Mouse (Mus musculus): ENCODE measurements around the gene Fto.

Fto gene

DNA sequence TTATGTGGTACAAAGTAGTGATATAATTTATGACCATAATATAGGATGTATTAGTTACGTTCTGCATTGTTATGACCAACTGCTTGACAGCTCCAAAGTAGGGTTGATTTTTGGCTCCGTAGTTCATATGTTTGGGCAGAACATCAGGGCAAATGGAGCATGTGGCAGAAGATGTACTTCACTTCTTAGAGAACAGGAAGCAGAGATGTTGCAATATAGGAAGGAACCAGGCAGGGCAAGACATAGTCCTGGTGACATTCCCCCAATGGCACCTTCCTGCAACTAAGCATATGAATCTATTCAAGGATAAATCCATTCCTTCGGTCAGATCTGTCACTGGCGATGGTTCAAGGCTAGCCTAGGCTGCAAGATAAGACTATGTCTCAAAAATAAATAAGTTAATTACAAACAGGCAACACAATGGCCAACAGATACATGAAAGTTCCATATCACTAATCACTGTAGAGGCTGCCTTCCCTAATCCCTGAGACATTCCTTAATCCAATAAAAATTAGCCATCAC, 44.2 kb downstream of the Fto start:
- no peak for DNase-seq (ENCODE audit: extremely low spot score, low spot score)

DNA sequence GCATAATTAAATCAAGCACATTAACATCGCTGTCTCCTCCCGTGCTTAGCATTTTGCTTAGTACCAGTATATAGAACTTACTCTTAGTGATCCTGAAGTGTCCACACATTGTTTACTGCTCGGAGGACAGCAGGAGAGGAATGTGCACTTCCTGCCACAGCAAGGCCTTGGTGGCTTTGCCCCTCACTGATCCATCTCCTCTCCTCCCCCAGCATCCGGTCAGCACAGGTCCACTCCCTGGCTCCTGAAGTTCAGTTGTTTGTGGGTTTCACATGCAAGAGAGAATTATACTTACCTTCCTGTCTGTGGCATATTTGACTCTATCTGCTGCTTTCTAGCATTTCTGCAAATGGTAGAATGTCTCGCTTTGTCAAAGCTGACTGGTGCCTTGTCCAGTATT, 44.7 kb downstream of the Fto start:
- no peak for DNase-seq (ENCODE audit: extremely low spot score, low spot score)

DNA sequence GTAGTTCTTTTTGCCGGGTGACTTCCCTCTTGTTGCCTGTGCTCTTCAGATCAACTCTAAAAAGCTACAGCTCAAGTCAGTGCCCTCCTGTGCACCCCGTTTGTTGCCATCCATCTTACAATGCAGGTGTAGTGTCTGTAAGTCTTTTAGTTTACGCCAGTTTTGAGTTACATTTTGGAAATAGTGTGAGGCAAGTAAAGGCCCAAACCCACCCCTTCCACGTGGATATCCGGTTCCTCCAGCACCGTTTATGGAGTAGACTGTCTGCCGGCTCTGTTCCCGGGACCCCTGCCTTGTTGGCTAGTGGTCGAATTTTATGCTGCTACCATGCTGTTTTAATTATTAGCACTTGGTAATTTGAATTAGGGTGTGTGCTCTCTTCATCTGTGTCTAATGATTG, 46.2 kb downstream of the Fto start:
- no peak for DNase-seq (ENCODE audit: extremely low spot score, low spot score)

DNA sequence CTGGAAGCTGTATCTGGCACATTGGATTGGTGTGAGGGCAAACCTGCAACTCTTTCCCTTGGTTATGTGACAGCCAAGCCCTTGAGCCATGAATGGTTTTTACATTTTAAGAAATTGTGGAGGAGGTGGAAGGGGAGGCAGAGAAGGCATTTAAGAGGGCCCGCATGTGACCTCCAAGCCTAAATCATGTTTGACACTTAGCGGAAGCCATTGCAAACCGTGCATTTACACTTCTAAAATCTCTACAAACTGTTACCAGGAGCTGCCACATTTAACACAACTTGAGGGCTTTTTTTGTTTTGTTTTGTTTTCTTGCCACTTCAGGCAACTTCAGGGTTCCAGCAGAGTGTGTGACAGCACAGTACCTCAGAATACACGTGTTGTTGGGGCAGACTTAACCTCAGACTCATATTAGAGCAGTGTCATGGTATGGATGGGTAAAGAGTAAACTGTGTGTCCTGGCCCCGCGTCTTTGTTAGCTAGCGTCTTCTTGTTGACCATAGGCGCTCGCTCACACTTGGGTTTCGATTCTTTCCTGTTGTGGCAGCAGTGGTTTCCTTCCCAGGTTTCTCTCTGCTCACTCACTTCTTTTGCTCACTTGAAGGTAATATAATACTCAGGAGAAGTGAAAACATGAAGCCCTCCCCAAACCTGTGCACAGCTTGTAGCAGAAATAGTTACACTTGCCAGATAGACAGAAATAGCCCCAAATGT, 47.5 kb downstream of the Fto start:
- no peak for DNase-seq (ENCODE audit: extremely low spot score, low spot score)

DNA sequence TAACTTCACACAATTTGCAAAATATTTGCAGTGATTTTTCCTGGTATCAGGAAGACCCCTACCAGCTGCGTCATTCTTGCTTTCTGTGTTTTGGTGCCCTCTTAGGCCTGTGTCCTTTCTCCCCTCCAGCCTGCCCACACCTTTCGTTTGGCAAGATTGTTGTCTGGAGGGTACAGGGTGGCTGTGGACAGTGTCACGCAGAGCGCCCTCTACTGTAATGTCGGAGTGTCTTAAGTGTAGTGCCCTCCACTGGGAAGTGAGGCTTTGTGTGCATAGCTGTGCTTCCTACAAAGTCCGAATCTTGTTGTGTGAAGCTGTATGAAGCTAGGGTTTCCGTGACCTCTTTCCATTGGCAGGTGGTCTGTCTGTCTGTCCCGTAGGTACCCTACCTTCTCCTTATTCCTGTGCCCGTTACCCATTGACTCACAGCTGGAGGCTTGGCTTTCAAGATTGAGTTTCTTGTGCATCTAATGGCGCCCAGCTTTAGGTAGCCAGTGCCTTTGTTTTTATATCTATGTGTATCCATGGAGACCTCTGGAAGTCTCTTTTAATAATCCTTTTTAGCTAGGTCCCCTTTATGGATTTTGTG, 50.0 kb downstream of the Fto start:
- no peak for DNase-seq (ENCODE audit: extremely low spot score, low spot score)

DNA sequence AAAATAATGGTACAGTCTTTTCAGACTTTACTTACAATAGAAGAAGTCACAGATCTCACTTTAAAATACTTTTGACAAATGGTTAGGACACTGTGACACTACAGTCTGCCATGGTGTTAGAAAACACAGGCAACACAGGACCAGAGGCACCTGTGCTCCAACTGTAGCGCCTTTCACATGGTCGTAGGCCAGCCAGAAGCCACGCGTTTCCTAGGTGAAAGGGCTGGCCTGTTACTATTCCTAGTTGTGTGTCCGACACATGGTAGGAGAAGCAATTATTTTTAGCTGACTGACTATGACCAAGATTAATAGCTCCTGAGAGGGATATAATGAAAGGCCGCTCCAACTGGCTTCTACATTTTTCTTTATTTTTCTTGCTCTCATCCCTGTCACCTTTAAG, 50.9 kb downstream of the Fto start:
- no peak for DNase-seq (ENCODE audit: extremely low spot score, low spot score)

DNA sequence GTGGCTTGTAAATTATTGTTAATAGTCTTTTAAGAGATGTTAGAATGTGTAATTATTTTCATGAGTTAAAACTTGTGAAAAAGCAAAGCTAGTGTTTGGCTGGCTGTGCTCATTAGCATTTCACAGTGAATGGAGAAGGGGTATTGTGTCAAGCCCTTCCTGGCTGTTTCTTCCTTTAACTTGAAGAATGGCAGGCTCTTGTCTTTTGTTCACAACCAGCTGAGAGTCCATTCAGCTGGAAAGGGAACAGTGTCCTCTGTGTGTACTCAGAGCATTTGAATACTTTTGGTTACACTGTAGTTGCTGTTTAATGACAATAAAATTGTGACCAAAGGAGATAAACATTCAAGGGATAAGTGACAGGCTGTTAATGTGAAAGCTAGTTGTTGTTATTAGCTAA, 52.5 kb downstream of the Fto start:
- no peak for DNase-seq (ENCODE audit: extremely low spot score, low spot score)

DNA sequence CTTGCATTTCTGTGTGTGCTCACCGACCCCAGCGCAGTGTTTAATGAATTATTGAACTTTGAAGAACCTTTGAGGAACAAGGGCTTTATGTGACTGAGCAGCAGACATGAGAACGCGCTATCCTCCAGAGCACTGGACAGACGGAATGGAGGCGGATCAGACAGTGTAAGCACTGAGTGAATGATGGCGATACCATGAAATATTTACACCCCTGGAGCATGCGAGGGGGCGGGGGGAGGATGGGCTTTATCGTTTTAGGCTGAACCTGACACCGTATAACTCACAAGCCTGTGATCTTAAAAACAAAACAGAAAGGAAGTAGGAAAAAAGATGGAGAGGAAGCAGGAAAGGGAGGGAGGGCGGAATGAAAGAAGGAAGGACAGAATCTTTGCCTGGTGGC, 57.6 kb downstream of the Fto start:
- DNase-seq (ENCODE audit: extremely low spot score, low spot score) = no peak

DNA sequence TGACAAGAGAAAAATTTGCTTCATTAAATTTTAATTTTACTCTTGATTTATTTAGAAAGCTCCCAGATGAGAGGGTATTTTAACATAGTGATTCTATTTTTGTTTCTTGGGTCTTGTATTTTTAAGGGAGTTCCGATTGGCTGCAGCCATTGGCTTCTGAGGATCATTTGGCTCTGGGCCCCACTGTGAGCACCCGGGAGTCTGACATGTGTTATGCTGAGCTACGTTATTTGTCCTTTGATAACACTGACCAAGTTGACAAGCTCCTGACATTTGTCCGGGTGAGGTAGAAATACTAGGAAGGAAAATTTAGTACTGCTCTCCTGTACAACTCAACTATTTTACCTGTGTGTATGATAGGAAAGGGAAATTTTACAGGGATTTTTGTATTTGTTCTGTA, 58.7 kb downstream of the Fto start:
- no peak for DNase-seq (ENCODE audit: extremely low spot score, low spot score)

DNA sequence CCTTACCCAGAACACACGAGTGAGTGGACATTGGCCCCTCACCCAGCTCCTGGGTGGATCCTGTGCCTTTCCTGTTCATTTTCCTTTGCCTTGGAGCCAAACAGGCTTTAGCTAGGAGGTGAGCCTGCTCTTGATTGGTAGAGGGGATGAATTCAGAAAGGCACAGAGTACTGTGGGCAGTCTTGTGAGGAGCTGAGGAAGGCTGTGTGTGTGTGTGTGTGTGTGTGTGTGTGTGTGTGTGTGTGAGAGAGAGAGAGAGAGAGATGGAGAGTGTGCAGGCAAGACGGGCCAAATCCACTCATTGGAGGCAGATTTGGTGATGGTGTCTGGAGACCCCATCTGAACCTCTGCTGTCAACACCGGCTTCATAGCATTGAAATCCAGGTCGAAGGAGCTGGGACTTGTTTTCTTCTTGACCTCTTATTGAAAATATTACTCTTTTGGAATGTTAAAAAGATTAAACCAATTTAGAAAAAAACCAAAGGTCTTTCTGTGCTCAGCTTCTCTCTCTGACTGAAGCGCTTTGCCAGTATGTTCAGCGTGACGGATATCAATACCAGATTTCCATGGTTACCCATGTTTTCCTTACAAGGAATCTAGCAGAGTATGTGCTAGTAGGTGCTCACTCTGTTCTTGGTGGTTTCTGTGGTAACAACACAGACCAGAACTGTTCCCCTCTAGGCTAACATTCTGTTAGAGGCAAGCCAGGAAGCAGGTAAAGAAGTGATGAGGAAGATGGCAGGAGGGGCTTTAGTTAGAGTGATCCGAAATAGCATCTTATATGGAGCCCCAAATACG, 59.7 kb downstream of the Fto start:
- DNase-seq (ENCODE audit: extremely low spot score, low spot score) = no peak

DNA sequence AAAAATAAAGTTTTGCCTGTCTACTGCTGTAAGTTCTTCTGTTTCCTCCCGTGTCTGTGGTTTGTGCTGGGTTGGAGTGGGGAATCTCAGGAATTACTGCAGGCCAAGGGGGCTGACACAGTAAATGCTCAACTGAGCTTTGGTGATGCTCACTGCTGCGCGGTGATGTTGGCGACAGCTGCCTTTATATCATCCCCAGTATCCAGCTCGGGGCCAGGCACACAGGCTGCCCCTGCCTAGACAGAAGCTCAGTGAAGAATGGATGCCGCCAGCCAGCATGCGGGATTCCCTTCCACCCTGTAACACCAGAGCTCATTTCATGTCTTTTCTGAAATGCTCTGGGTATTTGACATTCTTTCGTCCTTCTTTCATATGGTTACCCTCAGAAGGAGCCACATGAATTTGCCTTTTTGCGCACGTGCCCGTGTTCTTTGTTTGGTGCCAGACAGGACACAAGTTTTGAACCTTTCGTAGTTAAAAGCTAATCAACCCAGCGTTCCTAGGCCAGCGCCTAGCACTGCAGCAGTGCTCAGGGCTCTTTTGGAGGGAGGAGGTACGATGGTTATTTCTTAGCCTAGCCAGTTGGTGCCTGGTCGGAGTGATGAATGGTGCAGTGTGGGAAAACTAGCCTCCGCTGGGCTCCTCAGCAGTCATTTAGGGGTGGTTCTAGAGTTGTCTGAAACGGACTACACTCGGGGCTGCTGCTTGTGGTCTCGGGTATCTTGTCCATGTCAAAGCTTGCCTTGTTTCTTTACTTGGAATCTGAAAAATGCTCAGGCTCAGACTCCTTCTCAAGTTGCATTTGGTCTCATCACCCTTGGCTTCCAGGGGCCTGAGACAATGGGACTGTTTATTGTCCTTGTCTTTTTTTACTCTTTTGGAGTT, 62.0 kb downstream of the Fto start:
- DNase-seq (ENCODE audit: extremely low spot score, low spot score) = no peak

DNA sequence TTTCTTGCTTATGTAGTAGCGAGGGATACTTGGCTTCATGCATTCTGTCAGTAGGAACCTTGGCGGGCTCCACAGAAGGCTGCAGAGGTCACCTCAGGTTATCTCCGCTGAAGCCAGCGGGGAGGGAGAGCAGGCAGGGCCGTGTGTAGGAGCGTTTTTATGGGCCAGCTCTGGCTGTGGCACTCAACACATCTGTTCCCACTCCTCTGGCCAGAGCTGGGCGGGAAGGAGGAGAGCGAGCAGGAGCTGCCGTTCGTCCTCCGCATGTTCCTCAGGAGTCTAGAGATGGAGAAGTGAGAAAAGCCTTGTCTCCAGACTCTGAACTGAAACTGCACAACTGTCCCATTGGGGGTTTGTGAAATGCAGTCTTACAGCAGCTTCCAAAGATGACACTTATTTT, 63.5 kb downstream of the Fto start:
- DNase-seq (ENCODE audit: extremely low spot score, low spot score) = peak; percentile 52

DNA sequence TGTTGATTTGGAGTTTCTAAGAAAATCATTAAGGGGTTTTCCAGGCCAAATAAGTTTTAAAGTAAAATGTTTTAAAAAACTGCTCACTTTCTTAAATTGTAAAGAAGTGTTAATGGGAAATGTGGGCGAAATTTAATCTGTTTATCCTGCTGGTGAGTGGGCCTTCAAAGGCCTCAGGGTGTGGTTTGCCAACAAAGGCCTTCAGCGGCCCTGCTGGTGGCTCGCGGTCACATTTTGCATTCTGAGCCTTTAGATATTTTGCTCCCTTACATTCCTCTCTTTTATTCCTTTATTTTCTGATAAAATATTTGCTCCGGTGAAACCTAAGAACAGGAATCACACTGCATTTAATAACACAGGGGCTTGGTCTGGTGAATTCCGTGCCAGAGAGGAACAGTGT, 64.0 kb downstream of the Fto start:
- no peak for DNase-seq (ENCODE audit: extremely low spot score, low spot score)

DNA sequence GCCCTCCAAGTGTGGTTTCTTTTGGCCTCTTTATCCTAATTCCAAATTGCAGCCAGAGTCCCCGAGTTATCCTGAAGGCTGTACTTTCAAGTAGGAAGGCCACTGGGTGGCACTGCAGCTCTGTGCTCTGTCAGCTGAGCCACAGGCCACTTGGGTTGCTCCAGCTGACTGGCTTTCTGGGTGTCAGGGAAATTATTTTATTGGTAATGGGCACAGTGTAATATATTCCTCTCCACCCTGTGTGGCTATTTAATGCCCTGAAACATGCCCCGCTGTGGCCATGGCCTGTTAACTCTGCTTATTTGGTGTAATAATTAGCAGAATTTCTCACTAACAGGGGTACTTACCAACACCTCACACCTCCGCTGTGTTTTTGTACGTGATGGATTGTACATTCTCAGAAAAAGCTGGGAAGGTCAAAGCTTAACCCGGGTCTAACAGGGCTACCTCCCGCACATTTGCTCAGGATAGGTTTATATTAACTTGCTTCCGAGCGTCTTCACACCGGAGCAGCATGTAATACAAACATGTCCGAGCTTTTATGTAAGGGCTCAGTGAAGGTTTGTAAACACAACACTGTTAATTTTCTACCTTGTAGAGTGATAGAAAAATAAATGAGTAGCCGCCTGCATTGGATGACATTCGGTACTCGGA, 65.6 kb downstream of the Fto start:
- DNase-seq (ENCODE audit: extremely low spot score, low spot score) = peak; percentile 70

DNA sequence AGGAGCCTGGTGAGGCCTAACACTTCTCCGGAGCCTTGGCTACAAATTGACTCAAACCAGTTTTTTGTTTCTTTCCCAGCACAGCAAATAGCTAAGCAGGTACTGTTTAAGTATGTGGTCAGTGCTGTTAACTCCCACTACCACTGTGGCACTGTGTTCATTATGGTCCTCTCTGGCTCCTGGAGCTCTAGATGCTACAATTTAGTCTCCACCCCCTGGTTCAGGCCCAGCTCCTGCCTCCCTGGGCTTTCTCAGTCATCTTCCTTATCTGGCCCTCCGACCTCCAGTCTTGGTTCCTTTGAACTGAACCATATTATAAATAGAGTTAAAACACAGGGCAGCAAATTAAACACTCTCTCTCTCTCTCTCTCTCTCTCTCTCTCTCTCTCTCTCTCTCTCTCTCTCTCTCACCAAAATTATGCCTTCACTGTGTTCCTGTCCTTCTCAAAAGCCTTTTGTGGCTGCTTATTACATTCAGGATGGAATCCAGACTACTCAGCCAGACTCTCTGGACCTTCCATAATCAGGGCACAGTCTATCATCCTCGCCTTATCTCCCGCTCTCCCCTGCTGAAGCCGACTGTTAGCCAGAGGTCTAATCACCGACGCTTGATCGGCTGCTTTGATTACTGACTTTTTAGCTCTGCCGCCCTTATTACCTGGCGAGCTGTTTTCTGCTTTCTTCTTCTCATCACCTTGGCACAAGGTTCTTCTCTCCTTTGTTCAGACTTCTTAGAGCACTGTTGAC, 67.6 kb downstream of the Fto start:
- no peak for DNase-seq (ENCODE audit: extremely low spot score, low spot score)

DNA sequence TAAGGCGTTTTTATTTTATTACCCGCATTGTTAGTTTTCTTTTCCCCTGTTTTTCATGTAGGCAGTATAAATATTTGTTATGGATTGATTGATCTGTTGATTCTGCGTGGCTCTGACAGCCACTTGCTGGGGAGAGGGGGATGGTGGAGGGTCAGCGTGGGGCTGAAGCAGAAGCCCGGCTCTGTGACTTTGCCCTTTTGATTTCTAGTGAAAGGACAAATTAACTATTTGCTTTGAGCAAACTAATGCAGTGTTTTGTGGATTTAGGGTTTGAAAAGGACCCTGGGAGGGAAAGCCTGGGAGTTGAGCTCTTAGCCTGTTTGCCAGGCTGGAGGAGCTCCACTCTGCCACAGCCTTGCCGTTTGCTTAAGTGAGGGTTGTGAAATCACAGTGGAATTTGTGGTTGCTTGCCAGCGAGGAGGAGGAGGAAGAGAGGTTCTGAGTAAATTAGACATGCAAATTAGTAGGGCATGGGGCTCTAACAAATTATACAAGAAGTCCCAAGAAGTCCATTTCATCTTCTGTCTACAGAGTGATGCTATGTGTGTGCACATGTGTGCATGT, 68.3 kb downstream of the Fto start:
- no peak for DNase-seq (ENCODE audit: extremely low spot score, low spot score)

DNA sequence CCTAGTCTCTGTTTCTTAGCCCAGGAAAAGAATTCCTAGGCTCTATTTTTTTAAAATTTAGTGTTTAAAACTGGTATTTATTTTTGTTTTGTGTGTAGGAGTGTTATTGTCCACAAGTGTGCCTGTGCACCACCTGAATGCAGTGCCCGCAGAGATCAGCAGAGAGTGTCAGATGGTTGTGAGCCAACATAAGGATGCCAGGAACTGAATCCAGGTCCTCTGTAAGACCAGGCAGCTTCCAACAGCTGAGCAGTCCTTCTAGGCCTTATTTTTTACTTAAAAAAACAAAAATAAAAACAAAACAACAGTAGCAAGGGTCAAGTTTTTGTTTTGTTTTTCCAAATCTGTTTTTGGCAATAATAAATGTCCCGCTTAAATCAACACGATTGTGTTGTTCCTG, 69.9 kb downstream of the Fto start:
- no peak for DNase-seq (ENCODE audit: extremely low spot score, low spot score)

DNA sequence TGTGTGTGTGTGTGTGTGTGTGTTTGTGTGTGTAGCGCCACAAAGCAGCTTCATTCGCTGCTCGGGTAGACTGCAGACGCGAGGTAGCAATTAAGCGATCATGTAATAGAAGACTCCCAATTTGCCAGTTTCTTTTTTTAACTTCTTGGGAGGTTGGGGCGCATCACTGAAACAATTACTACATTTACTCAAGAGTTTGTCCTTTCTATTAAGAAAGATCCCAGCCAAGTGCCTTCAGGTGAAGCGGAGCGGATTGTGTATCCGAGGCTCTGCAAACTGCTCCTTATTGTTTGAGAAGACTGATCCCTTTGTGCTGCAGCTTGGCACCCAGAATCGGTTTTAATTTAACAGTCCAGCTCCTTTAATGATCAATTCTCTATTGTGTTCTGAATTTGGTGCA, 70.5 kb downstream of the Fto start:
- no peak for DNase-seq (ENCODE audit: extremely low spot score, low spot score)

DNA sequence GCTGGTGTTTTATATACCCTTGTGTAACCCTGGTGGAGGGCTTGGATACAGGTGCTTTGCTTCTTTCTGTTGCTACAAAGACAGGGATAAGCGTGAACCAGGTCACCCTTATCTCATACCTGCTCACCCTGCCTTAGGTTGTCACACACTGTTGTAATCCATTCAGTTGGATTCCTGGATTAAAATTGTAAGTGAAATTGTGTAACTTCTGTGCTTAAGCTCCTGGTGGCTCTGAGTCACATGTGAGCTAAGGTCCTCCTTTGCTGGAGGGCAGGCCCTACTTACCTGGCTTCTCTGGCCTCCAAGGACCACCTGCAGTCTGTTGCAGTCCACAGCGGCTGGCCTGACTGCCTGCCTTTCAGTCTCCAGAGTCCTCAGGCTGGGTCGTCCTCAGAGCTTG, 71.1 kb downstream of the Fto start:
- no peak for DNase-seq (ENCODE audit: extremely low spot score, low spot score)

DNA sequence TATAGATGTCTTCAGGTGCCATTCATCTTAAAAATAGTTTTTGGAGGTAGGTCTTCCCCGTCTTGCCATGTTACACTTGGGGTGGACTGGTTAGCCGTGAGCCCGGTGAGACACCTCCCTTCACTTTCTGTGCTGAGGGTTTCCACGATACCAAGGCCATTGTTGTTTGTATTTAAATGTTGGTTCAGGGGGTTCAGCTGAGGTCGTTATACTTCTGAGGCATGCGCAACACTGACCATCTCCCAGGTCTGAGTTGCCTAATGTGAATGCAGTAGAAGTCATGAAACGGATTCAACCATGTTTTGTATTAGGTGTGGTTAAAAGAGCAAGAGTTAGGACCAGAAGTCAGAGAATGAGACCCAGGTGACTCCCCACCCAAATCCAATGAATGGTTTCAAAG, 72.5 kb downstream of the Fto start:
- no peak for DNase-seq (ENCODE audit: extremely low spot score, low spot score)
